Mouse (Mus musculus): ENCODE measurements around the gene Spag16.
"Not testable (repeated sequence)": the region's sequence is repeated elsewhere in the genome, so short reads cannot be mapped to it uniquely, and the experiment has no call there.

Gene Spag16

DNA sequence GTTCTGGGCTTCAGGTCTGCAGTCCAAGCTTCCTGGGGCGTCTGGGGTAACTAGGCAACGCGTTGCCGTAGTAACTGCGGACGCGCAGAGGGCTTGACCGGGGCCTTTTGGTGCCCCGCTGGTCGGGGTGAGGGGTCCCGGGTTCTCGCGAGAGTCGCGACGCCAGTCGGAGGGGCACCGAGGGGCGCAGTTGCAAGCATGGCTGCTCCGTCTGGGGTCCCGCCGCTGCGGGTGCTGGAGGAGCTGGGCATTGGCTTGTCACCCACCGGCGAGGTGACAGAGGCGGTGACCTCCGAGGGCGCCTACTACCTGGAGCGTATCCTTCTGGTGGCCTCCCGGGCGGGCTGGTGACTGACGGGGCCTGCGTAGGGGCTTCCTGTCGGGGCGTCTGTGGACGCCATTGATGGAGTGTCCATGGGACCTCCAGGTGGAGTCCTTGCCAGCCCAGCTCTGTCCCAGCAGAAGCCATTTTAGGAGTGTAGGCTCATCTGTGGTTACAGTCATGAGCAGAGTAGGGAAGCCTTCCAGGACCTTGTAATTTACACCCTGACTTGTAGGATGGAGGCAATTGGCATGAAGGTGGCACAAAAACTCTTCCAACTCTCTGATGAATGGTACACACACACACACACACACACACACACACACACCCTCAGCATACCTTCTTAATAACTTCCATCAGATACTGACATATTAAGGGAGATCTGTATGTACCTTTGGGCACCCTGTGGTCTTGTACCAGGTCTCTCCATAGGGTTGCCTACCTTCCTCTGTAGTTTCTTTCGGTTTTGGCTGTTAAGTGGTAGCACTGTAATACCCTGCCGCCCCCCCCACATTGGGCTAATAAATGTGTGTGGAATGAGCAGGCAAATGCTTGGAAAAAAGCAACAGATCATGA lies at the start of gene Spag16:
TSS of gene Spag16 (plus strand) at position 165 of the 898 bp plus-strand sequence.
- DNase-seq (ENCODE audit: low spot score in 2 of 2) = peak; percentile 6 to 21

DNA sequence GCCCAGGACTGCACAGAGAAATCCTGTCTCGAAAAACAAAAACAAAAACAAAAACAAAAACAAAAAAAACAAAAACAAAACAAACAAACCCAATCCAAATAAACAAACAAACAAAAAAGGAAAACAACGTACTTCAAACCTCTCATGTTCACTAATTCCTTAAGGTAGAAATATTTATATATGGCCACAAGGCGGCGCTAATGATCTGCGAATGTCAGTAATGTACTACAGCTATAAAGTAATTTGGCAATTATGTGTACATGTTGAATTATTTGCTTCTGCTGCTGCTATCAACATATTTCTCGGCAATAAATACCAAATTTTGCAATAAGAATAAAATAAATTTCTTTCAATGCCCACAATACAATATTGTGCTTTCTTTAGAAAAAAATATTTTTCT lies 41.6 kb upstream of the Spag16 start:
- peak in 1 of 2 experiments; percentile 70 for DNase-seq (ENCODE audit: low spot score in 2 of 2)

DNA sequence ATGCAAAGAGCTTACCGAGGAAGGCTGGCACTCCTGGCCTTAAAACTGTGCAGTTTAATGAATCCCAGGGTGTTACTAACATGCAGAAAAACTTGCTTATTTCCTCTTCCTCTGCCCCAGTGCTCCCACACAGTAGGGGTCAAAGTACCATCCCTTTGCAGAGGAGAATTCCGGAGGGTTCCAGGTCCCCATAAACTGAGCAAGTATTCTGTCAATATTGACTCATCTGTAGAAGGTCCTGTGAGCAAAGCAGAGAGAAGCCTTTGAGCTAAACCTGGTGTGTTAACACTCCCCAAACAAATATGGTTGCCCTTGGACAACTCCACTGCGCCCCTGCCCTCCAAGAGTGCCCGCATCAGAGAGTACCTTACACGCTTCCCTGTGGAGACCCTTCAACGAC lies 40.1 kb upstream of the Spag16 start:
- no peak for DNase-seq (ENCODE audit: low spot score in 2 of 2)

- no peak for DNase-seq (ENCODE audit: low spot score in 2 of 2)
Measured at GRCm38 (mm10) chr1:69787379-69787778, 39.4 kb upstream of the Spag16 start.

DNA sequence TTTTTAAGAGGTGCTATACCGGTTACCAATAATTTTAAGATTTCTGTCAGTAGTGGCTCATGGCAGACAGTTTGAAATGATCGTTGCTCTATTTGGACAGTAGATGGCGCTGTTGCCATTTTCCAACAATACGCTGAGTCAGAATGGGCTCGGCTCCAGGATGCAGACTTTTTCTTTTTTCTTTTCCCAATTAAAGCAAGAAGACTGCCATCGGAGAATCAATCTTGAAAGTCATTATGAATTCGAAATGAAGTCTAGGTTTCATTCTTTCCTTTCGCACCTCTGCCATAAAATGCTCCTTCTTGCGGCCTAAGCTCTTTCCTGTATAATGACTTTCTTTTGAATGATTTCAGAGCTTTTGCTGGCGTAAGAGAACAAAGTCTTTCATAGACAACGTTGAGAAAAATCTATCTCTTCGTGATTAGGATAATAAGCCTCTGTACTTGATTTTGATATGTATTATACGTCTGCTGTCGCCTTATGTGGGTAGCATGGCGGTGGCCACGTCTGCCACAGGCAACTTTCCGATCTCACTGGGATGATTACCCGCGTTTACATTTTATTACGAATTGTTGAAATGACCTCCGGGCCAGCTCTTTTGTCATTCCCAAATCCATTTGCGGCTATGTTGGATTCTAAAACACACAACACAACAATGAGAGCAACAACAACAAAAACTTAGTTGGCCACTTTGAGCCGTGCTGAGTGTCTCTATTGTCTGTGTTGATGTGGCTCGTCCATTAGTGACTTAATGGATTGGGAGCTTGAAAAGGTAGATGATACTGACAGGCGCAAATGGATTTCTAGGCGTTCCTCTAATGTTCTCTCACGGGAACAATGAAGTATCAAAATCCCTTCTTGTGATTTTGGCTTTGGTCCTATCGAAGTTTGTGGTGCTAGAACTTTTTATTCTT lies 36.2 kb upstream of the Spag16 start:
- DNase-seq (ENCODE audit: low spot score in 2 of 2) = peak; percentile 28 to 71

GRCm38 (mm10) chr1:69798948-69799565 lies 27.7 kb upstream of the Spag16 start:
- no peak for DNase-seq (ENCODE audit: low spot score in 2 of 2)

DNA sequence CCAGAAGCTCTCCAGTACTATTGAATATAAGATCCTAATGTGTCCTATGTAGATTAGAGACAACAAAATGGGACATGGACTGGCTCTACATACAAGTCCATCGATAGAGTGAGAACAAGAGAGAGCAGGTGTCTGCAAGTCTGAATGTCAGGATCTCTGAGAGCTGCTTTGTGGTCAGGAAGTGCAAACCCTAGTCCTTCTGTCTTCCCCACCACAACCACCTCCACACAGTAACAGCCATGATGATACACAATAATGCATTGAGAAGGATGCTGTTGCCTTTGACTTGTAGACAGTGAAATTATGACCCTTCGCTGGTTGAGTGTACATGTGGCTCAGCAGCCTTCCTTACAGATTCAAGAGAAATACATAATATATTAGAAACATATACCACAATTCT lies 16.6 kb upstream of the Spag16 start:
- peak; percentile 35 to 39 for DNase-seq (ENCODE audit: low spot score in 2 of 2)

DNA sequence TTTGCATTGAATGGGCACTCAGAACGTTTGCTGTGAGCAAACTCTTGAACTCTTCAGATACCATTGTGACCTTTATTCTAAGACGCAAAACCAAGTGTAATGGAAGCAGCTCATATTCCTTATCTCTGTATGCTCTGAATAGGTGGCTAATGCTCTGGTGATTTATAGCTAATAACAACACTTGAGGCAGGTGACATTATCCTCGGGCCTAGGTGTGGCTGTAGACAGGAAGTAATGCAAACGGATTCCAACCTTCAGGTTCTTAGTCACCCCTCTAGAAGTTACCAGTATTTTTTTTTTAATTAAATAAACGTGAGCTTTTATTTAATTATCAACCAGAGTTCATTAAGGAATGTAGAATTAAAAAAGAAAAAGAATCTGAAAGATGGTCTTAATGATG lies 1.1 kb upstream of the Spag16 start:
- not testable (repeated sequence) for DNase-seq (ENCODE audit: low spot score in 2 of 2)

DNA sequence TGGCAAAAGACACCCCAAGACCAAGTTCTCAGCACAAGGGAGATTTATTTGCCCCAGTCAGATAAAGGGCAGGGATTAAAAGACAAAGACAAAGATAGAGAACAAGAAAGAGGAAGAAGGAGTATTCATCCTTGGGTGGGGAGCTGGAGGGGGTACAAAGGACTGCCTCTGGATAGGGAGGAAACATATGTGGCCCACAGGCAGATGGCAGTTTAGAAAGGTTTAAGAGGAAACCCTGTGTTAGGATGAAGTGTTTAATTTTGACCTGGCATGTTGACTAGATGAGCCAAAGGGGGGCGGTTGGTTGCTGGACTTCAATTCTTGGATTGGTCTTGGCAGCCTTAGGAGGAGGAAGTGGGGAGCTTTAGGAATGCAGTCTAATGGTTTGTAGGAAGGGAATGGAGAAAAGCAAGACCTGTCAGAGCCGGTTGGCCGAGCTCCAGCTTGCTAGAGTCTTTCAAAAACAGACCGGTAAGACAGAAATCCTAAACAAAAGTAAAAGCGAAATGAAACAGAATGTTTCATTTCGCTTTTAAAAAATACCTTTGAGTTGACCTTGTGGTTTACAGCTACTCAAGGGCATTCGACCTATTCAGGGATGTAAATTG lies 2.2 kb downstream of the Spag16 start:
- no peak for DNase-seq (ENCODE audit: low spot score in 2 of 2)

DNA sequence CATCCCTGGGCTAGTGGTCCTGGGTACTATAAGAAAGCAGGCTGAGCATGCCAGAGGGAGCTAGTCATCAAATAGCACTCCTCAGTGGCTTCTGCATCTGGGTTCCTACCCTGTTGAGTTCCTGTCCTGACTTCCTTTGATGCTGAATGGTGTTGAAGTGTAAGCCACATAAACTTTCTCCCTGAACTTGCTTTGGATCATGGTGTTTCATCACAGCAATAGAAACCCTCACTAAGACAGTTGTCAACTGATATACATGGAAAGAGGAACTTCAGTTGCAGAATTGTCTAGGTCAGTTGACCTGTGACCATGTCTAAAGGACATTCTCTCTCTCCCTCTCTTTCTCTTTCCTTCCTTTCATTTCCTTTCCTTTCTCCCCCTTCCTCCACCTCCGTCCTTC lies 3.8 kb downstream of the Spag16 start:
- no peak for DNase-seq (ENCODE audit: low spot score in 2 of 2)

DNA sequence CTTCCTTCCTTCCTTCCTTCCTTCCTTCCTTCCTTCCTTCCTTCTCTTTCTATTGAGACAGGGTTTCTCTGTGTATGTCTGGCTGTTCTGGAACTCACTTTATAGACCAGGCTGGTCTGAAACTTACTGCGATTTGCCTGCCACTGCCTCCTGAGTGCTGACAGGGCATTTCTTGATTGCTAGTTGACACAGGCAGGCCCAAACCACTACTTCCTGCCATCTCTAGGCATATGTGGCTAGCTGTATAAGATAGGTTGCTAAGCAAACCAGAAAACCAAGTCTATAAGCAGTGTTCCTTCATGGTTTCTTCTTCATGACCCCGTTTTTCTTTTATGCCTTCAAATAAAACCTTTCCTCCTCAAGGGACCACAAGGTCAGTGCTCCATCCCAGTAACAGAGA lies 4.2 kb downstream of the Spag16 start:
- DNase-seq (ENCODE audit: low spot score in 2 of 2) = peak in 1 of 2 experiments; percentile 6

- not testable (repeated sequence) for DNase-seq (ENCODE audit: low spot score in 2 of 2)
Measured at GRCm38 (mm10) chr1:69833476-69833875, 6.7 kb downstream of the Spag16 start.

DNA sequence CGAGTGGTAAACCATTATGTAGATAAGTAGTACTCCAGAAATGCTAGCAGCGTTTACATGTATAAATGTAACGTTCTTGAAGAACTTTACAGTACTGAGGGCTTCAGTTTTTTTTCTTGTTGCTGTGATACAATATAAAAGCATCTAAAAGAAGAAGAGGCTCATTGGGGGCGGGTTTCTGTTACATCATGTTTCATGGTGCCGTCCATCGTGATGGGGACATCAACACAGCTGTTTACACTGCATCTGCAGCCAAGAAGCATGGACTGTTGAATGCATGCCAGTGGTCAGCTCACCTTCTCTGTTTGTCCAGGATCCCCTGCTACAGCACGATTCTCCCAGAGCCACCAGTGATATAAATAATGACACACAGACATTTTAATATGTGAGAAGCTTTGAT lies 26.7 kb downstream of the Spag16 start:
- DNase-seq (ENCODE audit: low spot score in 2 of 2) = no peak

DNA sequence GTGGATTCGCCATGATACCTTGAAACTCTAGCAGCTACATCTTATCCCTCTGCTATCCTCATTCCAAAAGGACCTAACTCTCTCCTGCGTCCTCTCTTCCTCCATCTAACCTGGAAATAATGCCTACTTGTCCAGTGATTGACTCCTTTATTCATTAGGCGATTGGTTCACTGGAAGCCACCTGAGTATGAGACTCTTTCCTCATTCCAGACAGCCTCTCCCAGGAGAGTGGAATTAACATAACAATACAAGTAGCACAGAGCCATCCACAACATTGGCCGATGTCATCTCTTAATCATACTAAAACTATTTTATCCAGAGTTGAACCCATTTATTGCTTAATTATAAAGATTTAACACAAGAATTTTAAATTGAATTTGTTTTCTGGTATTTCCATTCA lies 41.0 kb downstream of the Spag16 start:
- no peak for DNase-seq (ENCODE audit: low spot score in 2 of 2)

- DNase-seq (ENCODE audit: low spot score in 2 of 2) = no peak
Measured at GRCm38 (mm10) chr1:69956606-69957005, 129.8 kb downstream of the Spag16 start.

- DNase-seq (ENCODE audit: low spot score in 2 of 2) = no peak
Measured at GRCm38 (mm10) chr1:69996874-69997273, 170.1 kb downstream of the Spag16 start.

DNA sequence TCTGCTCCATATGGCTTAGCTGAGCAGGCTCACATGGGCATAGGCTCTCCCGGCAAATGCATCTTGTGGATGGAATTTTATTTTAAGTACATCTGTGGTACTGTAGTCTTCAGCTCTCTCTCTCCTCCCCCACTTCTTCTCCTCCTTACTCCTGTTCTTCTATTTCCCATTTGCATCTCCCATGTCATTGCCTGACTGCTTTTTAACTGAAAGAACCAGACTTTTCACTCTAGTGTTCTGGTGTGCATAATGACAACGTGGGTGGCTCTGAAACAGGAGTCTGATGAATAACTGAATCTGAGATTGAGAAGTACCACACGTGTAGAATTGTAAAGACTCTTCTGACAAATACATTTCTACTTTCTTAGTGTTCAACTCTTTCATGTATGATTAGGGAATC lies 186.2 kb downstream of the Spag16 start:
- no peak for DNase-seq (ENCODE audit: low spot score in 2 of 2)

DNA sequence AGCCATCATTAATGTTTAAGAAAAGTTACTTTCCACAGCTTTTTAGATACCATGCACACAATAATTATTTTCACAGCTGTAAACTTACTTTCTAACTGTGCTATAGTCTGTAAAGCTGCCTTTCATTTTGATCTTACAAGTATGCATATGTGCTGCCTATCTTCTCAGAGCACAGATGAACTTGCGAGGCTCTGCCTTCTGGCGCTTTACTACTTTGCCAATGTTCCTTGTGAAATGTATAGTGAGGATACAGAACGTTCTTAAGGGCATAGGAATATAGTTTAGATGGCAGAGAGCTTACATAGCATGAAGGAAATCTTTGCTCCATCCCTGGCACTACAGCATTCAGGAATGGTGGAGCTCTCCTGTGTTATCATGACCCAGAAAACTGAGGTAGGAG lies 210.6 kb downstream of the Spag16 start:
- no peak for DNase-seq (ENCODE audit: low spot score in 2 of 2)

- no peak for DNase-seq (ENCODE audit: low spot score in 2 of 2)
Measured at GRCm38 (mm10) chr1:70067404-70067803, 240.6 kb downstream of the Spag16 start.

GRCm38 (mm10) chr1:70073440-70073839 lies 246.7 kb downstream of the Spag16 start:
- DNase-seq (ENCODE audit: low spot score in 2 of 2) = no peak

DNA sequence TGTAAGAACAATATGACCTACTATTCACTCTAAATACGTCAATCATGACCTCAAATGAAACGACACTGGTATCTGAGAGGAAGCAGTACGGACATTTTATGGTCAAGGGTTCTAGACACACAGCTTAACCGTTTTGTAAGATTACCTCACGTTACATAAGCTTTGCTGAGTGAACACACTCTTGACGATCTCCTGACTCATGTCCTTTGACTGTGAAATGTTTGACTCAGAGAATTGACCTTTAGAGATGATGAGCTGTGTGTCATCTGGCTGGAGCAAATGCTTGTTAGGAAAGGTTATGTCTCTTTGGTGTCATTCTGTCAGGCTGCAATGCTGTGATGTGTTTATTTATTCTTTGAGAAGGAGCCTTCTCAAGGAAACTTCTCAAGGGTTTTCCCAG lies 252.0 kb downstream of the Spag16 start:
- DNase-seq (ENCODE audit: low spot score in 2 of 2) = no peak
